Mouse (Mus musculus) frontal cortex, postnatal 14 days (tissue): ENCODE results near the gene Mri1.
"Not testable (repeated sequence)": the region's sequence is repeated elsewhere in the genome, so short reads cannot be mapped to it uniquely, and the experiment has no call there.

Source experiments
- DNase-seq, 2 experiments: peaks; one replicate each; pipeline ENCODE4 v3.0.0; 2022; ENCODE audit warnings: low spot score in 2 of 2

Mri1 gene

DNA sequence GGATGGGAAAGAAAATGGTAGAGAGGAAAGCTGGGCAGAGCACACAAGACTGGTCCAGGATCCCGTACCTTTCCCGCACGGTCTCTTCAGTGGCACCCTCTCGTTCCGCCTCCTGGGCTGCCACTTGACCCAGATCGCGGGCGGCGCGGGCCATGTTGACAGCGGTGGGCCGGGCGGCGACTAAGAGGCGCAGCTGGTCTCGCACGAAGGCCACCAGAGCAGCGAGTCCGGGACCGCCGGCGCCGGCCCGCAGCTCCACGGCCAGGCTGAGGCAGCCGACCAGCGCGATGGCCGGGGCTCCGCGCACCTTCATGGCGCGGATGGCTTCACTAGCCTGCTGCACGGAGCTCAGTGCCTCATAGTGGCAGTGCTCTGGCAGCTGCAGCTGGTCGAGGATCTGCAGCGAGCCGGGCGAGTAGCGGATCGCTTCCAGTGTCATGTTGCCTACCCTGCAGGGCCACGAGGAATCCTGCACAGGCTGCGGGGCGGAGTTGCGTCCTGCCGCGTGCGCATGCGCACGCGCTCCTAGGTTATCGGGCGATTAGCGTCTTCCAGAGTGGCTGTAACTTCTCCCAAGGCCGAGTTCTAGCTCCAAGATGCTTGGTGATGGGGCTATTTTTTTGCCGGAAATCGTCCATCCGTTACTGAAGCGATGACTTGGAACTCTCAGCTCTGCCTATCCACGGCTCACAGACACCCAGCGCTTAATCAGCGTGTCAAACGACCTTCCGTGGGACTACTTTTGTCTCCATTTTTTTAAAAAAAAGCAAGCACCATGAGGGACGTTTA, at the start of gene Mri1:
TSS of gene Mri1 (minus strand) at position 505 of the 789 bp plus-strand sequence.
- peak; percentile 71 to 74 for DNase-seq

DNA sequence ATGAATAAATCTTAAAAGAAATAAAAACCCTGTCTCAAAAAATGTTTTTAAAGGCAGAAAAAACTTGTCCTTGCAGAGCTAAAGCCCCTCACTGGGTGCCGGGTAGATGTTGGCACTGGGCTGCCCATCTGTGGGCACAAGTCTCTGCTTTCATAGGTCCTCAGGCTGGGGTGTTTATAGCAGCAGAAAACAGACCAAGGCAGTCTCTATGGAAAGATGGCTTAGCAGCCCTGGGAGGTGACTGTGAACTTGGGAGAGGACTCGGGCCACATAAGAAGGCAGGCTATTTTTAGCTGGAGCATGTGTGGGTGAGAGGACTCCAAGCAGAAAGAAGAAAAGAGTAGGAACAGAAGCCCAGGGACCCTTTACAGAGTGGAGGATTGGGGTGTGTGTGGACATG, 46.8 kb upstream of the Mri1 start:
- no peak for DNase-seq

DNA sequence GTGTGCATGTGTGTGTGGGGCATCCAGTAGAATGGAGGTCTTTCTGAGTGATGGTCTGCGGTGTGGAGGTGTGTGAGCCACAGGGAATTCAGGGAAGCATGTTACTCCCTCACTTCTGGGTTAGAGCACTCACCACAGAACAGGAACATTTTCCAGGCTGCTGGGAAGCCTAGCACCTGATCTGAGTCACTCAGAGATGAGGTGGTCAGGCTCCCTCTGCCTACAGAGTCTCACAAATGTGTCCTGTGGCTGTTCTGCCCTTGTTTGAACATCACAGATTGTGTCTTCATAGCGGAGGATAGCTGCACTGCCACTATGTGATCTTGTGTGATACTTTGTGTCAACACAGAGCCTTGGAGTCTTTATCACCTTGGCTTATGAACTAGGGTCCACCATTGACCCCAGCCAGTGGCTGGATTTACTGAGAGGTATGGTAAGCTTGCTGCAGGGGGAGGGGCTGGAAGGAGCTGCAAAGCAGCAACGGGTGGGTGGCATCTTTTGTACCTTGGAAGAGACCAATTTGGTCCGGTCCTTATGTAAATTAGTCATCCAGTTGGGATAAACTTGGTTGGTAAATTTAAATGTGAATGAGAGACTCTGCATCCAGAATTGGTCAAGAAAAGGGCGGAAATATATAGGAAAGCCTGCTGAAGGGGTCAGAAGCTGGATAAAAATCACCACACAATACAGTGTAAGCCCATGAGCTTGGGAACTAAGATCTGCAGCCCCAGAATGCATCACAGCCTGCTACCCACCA, 40.1 kb upstream of the Mri1 start:
- DNase-seq, result no peak

DNA sequence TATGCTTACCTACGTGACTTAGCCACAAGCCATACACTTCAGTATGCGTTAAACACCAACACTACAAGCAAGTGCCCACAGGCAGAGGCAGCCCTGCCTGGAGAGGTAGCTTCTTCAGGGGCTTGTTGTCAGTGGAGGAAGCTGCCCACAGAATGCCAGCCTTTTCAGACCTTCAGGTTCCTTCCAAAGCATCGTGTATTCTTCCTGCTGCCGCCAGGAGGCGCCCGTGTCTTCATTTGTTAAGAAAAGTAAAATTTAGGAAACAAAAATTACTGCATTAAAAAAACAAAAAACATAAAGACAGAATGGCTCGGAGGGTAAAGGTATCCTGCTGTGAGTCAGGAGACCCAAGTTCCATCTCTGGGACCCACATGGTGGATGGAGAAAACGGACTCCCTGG, 34.6 kb upstream of the Mri1 start:
- DNase-seq, result peak in 1 of 2 experiments; percentile 41

DNA sequence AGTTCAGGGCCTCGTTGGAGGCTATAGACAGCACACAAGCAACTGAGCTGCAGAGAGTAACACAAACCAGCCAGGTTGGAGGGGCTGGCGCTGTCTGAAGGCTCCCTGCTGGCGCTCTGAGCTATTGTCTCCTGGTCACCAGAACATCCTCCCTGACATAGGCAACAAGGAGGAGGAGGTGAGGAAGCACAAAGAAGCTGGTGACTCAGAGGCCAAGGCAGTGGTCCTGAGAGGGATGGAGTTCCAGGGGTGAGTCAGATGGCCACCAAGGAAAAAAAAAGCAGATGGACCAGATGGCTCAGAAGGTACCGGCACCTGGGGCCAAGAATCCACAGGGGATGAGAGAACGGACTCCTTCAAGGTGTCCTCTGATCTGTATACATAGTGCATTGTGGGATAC, 34.0 kb upstream of the Mri1 start:
- no peak for DNase-seq

DNA sequence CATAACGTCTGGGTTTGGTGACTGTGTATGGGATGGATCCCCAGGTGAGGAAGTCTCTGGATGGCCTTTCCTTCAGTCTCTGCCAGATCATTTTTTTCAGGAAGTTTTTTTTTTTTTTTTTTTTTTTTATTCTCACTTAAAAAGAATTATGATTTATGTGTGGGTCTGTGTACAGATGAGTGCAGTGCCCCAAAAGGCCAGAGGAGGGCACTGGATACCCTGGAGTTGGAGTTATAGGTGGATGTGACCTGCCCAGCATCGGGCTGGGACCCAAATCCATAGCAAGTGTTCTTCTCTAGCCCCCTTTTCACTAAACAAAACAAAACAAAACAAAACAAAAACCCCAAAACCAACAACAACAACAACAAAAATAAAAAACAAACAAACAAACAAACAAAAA, 31.8 kb upstream of the Mri1 start:
- DNase-seq, result no peak

DNA sequence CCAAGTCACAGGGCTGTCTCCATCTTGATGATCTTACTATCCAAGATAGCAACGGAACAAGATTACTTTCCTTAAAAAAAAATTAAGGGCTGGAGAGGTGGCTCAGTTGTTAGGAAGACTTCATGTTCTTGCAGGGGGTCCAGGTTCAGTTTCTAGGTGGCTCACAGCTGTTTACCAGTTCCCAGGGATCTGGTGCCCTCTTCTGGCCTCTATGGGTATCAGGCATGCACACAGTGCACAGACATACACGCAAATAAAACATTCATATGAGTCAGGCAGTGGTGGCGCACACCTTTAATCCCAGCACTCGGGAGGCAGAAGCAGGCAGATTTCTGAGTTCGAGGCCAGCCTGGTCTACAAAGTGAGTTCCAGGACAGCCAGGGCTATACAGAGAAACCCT, 28.5 kb upstream of the Mri1 start:
- DNase-seq, result not testable (repeated sequence)

DNA sequence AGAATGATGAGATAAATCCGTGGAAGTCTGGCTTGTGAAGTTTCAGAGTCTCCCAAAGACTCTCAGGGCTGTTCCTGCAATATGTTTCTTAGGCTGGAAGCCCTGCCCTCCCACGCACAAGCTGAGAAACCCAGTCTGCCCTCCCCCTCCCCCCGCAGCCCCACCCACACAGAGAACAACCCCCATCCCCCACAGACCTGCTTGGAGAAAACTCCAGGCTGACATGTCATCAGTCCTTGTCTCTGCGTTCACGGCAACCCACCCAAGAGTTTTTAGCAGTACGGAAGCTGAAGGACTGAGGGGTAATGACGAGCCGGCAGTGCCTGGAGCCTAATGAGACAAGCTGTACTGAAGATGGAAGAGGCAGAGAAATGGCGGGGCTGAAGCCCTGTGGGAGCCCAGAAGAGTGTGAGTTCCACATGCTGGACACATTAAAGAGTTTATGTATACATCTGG, 27.5 kb upstream of the Mri1 start:
- DNase-seq, result no peak

DNA sequence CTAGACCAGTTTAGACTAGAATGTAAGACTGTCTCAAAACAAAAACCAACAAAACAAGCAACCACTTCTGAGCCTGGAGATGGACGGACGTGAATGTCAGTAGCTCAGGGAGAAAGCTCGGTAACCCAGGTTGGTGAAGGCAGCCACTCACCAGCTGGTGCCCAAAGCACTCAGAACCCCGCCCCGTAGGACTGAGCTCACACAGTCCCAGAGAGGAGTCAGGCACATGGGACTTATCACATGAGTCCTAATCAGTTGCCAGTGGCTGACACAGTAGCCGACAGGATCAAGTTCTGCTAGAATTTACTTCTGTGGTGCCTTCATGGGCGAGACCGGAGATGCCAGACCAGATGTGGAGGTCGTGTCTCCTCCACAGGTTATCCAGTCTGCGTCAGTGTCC, 23.7 kb upstream of the Mri1 start:
- DNase-seq, result no peak

DNA sequence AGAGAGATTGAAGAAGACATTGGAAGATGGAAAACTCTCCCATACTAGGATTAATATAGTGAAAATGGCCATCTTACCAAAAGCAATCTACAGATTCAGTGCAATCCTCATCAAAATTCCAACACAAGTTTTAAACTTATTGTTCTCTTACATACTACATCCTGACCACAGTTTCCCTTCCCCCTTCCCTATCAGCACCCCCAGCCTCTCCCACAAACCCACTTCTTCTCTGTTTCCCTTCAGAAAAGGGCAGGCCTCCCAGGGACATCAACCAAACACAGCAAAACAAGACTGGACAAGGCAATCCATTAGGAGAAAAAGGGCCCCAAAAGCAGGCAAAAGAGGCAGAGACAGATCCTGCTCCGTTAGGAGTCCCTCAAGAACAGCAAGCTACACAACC, 19.3 kb upstream of the Mri1 start:
- no peak for DNase-seq

DNA sequence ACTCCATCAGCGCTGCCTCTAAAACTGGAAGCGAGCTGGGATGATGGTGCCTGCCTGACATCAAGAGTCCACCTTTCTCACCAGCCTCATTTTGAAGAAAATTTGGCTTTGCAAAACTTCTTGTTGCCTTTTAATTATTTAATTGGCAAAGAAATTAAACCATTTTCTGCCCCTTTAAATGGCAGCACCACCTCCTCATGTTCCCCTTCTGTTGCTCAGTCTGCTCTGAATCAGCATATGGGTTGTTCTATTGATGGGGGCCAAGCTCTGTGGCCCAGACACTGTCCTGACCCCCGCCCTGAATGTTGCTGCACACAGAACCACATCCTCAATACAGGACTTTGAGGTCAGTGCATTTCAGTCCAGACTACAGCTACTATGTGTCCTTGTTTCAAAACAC, 16.8 kb upstream of the Mri1 start:
- DNase-seq, result no peak

DNA sequence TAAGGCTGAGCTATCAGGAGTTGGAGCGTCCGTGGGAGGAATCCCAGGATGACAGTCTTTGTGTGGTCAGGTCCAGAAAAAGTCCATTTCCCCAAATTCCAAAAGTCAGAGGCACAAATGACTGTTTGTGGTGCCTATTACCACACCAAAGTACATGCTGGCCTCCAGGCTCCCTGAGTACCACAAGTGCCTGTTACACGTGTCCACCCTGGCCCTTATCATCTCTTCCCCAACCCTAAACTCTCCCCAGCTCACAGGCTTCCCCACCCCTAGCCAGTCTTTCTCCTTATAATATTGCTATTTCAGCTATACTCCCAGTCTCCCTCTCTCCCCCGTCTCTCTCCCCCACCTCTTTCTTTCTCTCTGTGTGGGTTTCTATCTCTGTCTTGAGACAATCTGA, 15.2 kb upstream of the Mri1 start:
- DNase-seq, result no peak

DNA sequence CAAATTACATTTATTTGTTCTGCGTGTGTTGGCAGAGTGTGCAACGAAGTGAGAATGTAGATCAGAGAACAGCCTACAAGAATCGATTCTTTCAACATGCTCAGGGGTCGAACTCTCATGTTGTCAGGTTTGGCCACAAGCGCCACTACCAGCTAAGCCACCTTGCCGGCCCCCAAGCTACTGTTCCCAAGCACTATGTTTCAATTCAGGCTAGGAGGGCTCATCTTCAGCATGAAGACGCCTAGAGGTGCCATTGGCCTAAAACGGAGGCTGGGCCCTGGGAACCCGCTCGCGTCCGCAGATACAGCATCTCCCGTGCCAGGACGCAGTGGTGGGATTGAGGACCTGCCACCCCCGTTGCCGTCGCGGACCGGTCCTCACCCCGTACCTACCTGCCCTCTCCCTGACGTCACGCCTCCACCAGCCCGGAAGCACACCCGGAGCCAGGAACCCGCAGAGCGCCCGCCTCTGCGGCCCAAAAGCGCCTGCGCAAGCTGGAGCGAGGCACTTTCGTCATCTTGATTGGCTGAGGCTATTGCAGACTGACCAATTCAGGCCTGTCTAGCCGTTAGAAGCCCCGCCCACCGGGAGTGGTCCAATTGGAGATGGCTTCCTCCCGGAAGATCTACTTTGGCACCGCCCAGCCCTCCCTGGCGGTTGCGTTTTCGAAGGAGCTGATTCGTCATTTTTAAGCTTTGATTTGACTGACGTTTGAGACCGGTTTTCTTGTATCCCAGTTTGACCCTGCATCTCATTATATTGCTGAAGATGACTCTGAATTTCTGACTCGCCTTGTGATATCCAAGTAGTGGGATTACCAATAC, 13.0 kb upstream of the Mri1 start, which contains the start of gene Ccdc130:
TSS of gene Ccdc130 (minus strand) at position 431 of the 824 bp plus-strand sequence.
- DNase-seq, result peak; percentile 100

DNA sequence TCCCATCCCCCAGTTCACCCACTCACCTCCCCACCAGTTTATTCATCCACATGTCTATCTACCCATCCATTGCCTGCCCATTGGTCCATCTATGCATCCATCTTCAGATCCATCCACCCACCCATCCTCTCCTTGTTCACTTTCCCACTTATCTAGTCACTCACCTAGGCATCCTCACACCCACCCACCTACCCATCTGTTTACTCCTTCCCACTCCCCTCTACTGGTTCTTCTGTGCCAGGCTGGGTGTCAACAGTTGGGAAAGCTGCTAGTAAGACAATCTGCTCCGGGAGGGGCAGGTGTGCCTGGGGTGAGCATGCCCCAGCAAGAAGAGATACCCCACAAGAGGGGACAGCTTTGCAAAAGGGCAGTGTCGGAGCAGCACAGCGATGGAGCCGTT, 4.0 kb upstream of the Mri1 start:
- no peak for DNase-seq

DNA sequence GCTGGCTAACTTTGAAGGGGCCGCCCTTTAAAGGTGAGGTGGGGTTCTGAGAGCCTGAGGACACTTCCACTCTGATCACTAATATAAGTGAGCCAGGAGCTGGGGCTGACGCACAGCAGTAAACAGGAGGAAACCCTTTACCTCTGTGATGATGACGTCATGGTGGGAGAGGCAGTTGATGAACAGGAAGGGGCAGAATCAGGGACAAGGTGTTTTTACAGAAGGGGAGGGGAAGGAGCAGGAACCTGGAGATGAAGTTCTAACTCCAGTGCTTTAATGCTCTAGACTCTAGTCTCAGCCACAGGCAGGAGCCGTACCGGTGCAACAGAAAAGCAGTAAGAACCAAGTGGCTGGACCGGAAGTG, 686 bp downstream of the Mri1 start:
- peak in 1 of 2 experiments; percentile 11 for DNase-seq

DNA sequence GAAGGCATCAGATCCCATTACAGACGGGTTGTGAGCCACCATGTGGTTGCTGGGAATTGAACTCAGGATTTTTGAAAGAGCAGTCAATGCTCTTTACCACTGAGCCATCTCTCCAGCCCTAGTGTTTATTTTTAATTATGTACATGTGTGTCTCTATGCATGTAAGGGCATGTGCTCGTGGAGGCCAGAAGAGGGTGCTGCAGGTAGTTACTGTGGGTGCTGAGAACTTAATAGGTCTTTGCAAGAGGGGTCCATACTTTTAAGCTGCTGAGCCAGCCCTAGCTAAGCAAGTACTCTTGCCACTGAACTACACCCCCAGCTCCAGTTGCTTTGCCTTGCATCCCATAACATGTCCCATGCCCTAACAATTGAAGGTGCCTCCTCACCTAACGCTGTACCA, 1.3 kb downstream of the Mri1 start:
- no peak for DNase-seq

DNA sequence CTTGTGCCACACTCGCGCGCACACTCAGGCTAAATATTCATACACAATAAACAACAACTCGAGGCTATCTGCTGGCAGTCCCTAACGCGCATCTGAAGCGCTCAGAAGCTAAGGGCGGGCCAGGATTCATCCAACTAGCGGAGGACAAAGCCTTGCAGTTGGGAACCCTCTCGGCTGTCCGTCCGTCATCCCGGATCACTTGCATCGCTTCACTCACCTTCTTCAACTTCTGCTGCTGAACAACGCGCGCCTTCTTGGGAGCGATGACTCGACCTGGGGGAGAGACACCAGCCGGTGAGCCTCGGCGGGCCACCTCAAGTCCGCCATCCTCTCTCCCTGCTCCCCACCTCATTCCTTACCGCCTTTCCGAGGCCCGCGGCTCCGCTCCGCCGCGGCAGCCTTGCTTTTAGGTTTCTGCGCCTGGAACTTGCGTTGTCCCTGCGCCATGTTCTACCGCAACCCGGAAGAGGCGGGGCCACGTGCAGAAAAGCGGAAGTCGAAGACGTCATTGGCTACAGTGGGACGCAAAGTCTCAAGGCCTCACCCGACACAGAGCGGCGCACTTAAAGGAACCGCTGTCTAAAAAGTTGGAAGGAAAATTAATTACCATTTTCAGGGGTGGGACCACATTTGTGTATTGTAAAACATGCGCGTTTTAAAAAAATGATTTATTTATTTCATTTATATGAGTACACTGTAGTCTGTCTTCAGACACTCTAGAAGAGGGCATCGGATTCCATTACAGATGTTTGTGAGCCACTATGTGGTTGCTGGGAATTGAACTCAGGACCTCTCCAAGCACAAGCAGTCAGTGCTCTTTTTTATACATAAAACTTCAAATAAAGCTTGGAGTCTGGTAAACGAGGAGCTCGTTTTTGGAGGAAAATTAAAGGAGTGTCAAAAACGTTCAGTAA, 7.6 kb downstream of the Mri1 start, which contains the start of gene D8Ertd738e:
TSS of gene D8Ertd738e (minus strand) at position 463 of the 914 bp plus-strand sequence.
- peak; percentile 69 to 77 for DNase-seq

DNA sequence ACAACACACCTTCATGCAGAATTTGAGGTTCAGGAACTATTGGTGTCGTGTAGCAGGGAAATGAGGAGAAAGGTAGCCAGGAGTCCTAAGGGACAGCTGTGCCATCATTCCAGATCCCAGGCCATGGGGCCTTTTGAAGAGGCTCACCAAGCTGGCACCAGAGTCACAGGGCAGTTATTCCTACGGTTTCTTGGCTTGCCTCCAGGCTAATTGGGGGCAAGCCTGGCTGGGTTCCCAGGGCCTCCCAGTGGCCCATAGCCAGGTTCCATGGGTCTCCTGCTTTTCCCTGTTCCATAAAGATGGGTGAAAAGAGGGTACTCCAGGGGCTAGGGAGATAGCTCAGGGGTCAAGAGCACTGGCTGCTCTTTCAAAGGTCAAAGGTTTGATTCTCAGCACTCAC, 15.3 kb downstream of the Mri1 start:
- DNase-seq, result no peak

DNA sequence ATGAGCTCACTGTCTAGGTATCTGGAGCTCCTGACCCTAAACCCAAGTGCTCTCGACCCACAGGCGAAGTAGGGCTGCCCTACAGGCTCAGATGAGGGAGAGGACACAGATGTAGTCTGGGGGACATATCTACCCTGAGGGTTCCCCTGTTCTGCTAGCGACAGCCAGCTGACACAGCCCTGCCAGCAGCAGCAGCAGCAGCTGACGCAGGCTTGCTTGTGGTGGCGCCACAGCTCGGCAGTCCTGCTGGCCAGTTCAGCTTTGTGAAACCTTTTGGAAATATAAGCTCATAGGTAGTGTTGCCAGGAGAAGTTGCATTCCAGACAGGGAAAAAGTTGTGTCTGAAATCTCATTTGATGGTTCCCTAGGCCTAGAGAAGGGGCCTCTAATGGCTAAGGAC, 16.0 kb downstream of the Mri1 start:
- no peak for DNase-seq

DNA sequence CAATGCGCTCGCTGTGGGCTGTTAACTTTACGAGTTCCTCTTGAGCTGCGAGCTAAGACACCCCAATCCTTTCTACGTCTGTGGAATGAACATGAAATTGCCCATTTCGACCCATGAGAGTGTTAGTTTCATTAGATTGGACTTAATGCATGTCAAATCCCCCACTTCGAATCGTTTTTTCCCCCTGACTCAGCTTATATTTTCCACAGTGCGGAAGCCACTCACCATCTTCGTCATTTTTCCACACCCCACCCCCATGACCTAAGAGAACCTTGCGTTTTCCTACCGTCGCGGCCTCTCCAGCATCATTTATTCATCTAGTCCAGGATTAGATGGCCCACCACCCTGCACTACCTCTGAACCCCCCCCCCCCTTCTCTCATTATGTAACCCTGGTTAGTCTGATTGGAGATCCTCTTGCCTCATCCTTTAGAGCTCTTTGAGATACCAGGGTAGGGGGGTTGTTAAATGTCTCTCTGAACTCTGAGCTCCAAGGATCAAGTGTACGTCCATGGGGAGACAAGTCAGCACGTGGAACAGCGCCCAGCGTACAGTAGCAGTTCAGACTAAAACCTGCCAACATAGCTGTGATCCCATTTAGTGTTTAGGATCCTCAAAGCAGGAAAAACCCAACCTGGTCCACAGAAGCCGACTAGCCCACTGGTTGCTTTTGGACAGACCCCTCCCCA, 19.4 kb downstream of the Mri1 start:
- DNase-seq, result no peak
